Mouse (Mus musculus) frontal cortex, postnatal 10 days (tissue): ENCODE data around the gene Sympk.
A peak's percentile ranks its signal among the peaks of the same experiment; 100 is the strongest.
"Not testable (repeated sequence)": the region's sequence is repeated elsewhere in the genome, so short reads cannot be mapped to it uniquely, and the experiment has no call there.

Experiments used
- DNase-seq, 2 experiments: peaks; one replicate each; pipeline ENCODE4 v3.0.0; 2022; ENCODE audit warnings: low spot score in 2 of 2, mixed read lengths in 1 of 2

Gene Sympk

GRCm38 (mm10) chr7:19052345-19053135 is 28.4 kb downstream of the Sympk start:
- DNase-seq: no peak

- DNase-seq: no peak
These were observed 29.0 kb downstream of the Sympk start for GRCm38 (mm10) chr7:19053136-19053532.

DNA sequence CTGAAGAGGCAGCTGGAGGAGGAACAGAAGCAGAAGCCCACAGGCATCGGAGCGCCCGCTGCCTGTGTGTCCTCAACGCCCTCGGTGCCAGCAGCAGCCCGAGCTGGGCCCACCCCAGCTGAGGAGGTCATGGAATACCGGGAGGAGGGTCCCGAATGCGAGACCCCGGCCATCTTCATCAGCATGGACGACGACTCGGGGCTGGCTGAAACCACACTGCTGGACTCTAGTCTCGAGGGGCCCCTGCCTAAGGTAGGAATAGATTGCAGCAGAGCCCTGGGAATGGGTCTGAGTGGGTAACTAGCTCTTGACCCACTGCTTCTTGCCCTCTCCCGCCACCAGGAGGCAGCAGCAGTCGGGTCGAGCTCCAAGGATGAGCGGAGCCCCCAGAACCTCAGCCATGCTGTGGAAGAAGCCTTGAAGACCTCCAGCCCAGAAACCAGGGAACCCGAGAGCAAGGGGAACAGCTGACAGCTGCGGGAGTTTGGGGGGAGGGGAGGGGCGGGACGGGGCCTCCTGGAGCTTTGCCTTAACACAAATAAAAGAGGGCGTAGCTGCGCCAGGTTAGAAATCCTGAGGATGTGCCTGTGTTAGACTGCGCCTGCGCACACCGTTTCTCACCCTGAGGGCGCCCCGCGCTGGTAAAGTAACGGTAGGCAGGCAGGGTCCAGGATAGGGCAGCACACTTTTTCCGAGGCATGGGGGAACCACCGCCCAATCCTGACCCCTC is 30.0 kb downstream of the Sympk start, which contains the start of gene Rsph6a:
TSS of gene Rsph6a (plus strand) at position 644 of the 730 bp plus-strand sequence.
- DNase-seq: peak; percentile 58 to 59

DNA sequence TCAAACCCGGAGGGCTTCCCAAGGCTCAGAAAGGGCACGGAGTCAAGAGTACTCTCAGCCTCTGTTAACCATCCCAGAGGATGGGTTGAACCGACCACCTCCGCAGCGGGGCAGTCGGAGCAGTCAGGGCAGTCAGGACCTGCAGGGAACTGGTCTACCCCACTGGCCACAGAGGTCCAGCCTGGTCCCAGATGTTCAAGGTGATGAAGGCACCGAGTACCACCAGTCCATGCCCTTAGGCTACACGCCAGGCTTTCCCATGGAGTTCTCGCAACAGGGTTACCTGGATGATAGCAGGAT is 30.6 kb downstream of the Sympk start:
- DNase-seq: no peak

GRCm38 (mm10) chr7:19055108-19055507 is 30.9 kb downstream of the Sympk start:
- DNase-seq: no peak

GRCm38 (mm10) chr7:19057405-19057804 is 33.2 kb downstream of the Sympk start:
- no peak for DNase-seq

DNA sequence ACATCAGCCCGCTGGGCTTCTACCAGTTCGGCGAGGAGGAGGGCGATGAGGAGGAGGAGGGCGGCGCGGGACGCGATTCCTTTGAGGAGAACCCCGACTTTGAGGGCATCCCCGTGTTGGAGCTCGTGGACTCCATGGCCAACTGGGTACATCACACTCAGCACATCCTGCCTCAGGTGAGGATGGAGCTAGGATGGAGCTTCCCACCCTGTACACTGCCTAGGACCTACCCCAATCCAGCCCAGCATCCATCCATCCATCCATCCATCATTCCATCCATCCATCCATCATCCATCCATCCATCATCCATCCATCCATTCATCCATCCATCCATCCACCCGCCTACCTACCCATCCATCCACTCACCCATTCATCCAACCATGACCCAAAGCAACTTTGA is 41.7 kb downstream of the Sympk start:
- no peak for DNase-seq

DNA sequence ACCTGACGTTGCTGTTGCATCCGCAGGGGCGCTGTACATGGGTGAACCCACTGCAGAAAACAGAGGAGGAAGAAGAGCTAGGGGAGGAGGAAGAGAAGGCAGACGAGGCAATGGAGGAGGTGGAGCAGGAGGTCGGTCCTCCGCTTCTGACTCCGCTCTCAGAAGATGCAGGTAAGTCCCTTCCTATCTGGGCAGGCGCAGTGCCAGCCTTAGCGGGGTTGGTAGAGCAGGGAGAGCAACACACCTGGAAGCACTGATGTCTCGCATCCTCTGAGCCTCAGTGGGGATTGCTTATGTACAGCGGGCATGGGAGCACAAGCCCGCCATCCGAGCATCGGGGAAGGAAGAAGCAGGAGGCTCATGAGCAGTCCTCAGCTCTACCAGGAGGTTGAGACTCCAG is 42.9 kb downstream of the Sympk start:
- DNase-seq: no peak

DNA sequence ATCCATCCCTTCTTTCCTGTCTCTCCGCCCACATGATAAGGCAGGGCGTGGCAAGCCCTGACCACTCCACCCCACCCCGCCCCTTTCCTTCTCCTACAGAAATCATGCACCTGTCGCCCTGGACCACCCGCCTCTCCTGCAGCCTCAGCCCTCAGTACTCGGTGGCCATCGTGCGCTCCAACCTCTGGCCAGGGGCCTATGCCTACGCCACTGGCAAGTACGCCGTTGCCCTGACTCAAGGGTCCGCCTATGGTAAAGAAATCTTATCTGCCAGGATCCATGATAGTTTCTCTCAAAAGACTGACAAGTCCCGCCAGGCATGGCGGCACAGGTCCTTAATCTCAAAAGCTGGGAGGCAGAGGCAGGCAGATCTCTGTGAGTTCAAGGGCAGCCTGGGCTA is 43.8 kb downstream of the Sympk start:
- peak in 1 of 2 experiments; percentile 2 for DNase-seq

DNA sequence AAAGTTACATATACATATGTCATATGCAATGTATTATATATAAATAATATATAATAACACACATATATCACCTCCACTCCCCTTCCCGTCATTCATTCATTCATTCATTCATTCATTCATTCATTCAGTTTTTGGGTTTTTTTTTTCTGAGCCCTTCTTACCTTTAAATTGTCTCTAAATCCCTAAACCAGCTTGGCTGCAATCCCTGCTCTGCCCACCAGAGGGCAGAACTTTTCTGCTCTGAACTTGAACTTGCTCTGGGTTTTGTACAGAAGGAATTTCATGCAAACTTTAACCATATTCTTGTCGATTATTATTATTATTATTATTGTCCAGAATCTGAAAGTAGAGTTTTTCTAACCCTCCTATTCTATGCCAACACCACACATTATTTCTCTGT is 44.5 kb downstream of the Sympk start:
- no peak for DNase-seq

- no peak for DNase-seq
These were observed 45.3 kb downstream of the Sympk start for GRCm38 (mm10) chr7:19069500-19069899.

- DNase-seq: not testable (repeated sequence)
These were observed 46.8 kb downstream of the Sympk start for GRCm38 (mm10) chr7:19071024-19071423.

GRCm38 (mm10) chr7:19073504-19073903 is 49.3 kb downstream of the Sympk start:
- DNase-seq: peak in 1 of 2 experiments; percentile 3

DNA sequence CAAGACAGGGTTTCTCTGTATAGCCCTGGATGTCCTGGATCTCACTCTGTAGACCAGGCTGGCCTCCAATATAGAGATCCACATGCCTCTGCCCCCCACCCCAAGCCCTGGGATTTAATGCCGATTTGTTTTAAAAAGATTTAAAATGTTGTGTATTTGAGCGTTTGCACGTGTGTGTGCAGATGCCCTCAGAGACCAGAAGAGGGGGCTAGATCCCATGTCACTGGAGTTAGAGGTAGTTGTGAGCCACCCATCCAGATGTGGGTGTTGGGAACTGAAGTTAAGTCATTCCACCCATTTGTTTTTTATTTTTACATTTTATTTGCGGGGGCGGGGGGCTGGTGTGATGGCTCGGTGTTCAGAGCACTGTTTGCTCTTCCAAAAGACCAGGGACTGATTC is 50.3 kb downstream of the Sympk start:
- peak in 1 of 2 experiments; percentile 2 for DNase-seq

DNA sequence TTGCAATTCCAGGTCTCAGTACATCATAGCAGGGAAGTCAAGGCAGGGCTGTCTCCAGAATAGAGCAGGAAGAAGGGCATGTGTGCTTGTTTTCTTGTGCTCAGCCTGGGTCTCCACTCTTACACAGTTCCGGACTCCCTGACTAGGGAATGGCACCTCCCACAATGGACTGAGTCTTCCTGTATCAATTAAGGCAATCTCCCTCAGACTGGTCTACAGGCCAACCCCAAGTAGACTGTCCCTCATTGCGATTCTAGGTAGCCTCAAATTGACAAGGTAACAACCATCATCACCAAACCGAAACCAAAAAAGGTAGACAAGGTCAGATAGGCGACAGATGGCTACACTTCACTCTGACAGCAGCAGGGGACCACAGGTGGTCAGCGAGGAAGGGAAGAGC is 51.1 kb downstream of the Sympk start:
- no peak for DNase-seq

DNA sequence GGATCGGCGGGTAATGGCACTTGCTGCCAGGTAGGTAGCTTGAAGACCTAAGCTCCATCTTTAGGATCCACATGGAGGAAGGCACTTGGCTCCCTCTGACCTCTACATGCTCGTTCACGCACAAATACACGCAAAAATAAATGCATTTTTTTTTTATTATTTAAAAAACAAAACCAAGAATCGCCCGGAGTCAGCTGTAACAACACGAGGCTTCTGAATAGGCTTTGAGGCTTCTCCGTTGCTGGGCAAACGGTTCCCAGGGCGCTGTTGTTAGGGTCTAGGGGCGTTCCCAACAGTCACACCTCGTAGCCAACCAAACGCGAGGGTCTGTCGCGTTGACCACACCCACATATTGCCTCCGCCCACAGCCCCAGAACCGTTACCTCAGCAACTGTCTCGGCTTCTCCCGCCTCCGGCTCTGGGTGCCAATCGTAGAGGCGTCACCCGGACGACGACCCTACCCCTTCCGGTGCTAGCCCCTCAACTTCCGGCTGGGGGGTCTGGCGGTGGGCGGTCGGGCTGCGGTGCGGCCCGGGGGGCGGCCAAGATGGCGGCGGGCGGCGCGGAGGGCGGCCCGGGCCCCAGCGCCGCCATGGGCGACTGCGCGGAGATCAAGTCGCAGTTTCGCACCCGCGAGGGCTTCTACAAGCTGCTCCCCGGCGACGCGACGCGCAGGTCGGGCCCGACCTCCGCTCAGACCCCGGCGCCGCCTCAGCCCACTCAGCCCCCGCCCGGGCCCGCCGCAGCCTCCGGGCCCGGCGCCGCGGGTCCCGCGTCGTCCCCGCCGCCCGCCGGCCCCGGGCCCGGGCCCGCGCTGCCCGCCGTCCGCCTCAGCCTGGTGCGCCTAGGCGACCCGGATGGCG is 51.8 kb downstream of the Sympk start, which contains the start of gene Dmwd:
TSS of gene Dmwd (plus strand) at position 505 of the 863 bp plus-strand sequence.
- DNase-seq: peak; percentile 97 to 98

- no peak for DNase-seq
These were observed 52.4 kb downstream of the Sympk start for GRCm38 (mm10) chr7:19076586-19076991.

- no peak for DNase-seq
These were observed 53.6 kb downstream of the Sympk start for GRCm38 (mm10) chr7:19077761-19078160.

DNA sequence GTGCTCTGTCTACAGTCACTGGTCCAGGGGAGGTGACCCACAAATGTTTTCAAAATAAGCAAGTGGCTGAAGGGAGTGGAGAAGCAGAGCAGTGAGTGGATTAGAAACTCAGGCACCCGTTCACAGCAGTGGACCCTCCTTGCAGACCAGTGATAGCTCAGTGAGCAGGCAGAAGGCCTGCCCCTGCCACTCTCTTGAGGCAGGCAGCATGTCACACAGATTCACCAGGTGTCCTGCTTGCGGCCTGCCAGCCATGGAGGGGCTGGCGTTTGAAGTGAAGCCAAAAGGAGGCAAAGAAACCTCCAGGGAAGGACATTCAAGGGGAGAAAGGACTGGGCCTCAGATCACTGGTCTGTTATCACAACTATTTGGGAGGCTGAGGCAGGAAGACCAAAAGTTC is 54.6 kb downstream of the Sympk start:
- no peak for DNase-seq

DNA sequence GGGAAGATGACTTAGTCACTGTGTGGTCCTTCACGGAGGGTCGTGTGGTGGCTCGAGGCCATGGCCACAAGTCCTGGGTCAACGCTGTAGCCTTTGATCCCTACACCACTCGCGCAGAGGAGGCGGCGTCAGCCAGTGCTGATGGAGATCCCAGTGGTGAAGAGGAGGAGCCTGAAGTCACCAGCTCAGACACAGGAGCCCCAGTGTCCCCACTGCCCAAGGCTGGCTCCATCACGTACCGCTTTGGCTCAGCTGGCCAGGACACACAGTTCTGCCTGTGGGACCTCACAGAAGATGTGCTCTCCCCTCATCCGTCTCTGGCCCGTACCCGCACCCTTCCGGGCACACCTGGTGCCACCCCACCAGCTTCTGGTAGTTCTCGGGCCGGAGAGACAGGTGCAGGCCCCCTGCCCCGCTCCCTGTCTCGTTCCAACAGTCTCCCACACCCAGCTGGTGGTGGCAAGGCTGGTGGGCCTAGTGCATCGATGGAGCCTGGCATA is 56.3 kb downstream of the Sympk start:
- DNase-seq: no peak

- no peak for DNase-seq
These were observed 58.0 kb downstream of the Sympk start for GRCm38 (mm10) chr7:19082171-19082570.

DNA sequence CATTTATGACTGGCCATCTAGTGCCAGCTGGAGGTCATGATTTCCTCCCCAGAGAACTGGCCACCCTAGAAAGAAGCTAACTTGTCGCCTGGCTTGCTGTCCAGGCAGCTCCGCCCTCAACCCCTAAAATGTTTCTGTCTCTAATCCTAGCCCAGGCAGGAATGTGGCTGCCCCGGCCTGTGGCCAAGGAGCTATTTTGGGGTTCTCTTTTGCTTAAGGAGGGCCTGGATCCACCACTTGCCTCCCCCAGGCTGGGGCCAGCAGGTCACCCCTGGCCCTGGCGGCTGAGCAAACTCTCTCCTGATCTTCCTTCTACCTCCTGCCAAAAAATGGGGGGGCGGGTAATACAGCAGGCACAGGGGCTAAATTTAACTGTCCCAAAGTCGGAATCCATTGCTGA is 58.9 kb downstream of the Sympk start:
- no peak for DNase-seq
